Mouse (Mus musculus) bone marrow macrophage, adult 2 months (primary cell): ENCODE data around the gene Abhd14a.

Experiments used
- CTCF ChIP-seq: IDR thresholded peaks from 2 replicates; pipeline ENCODE4 v1.5.1; 2012; ENCODE audit warnings: low read depth, mild to moderate bottlenecking, low read length, moderate library complexity
- POLR2A ChIP-seq: IDR thresholded peaks from 2 replicates; pipeline ENCODE4 v1.6.1; 2012; ENCODE audit warnings: mild to moderate bottlenecking, low read depth, low read length, borderline replicate concordance

- no peak for TF ChIP-seq POLR2A
- no peak for TF ChIP-seq CTCF
Observed at GRCm38 (mm10) chr9:106462430-106462800, 14.9 kb upstream of the Abhd14a start.
